Mouse (Mus musculus) cerebellum, postnatal 14 days (tissue): ENCODE measurements around the gene Sptb.
A peak's percentile ranks its signal among the peaks of the same experiment; 100 is the strongest.

ENCODE experiments used
- DNase-seq, 2 experiments: peaks; one replicate each; pipeline ENCODE4 v3.0.0; 2021; ENCODE audit warnings: mixed read lengths in 2 of 2

Gene Sptb

GRCm38 (mm10) chr12:76604546-76604945 lies 105.8 kb downstream of the Sptb start:
- no peak for DNase-seq

- DNase-seq: no peak
These were observed 106.6 kb downstream of the Sptb start for GRCm38 (mm10) chr12:76603779-76604178.

DNA sequence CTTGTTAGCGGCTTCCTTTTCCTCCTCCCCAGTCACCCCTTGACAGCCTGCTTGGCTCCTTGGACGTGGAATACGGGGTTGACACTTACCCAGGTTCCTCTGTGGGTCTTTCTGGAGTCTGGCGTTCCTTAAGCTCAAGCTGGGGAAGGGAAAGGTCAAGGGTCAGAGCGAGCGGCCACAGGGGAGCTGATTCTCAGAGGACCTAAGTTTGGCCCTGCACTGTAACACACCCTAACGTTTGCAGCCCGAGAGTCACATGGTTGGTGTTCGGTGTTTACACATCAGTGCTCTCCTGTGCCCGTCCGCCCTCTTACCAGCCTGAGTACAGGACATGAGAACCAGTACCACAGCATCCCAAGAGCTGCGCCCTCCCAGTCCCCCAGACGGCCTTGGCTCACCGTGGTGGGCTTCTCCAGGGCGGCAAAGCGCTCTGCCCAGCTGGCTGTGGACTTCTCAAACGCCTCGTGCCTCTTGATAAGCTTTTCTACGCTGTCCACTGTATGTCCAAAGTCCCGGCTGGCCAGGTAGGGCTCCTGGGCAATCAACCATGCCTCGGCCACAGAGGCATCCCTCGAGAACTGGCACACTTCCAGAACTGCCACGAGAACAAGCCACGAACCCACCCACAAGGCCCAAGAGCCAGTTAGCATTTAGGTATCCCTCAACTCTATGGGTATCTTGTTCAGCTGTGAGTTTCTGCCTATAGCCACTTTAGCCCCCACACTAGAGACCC lies 112.0 kb downstream of the Sptb start:
- DNase-seq: no peak

DNA sequence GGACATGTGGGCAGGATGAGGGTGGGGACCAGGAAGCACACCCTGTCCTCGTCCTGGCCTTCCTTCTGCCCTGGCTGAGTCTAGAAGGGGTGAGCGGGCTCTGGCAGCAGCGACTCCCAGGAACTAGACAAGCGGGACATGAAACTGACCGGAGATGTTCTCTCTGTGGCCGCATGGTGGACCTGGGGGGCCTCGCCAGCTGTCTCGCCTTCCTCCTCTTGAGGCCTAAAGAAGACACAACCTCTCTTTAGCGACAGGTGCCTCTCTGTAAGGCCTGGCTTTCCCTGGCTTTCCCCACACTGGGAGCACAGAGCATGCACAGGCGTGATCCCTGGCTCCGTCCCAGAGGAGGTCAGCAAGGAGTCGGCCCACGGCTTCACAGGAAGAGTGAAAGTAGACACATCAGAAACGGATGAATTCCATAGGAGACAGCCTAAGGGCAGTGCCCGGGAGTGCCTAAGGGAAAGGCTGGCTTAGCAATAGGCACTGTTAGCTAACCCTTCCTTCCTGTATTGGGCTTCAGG lies 112.7 kb downstream of the Sptb start:
- peak; percentile 61 to 62 for DNase-seq

- DNase-seq: peak; percentile 85 to 92
These were observed 113.9 kb downstream of the Sptb start for GRCm38 (mm10) chr12:76596292-76597023.

GRCm38 (mm10) chr12:76595830-76596229 lies 114.5 kb downstream of the Sptb start:
- no peak for DNase-seq

DNA sequence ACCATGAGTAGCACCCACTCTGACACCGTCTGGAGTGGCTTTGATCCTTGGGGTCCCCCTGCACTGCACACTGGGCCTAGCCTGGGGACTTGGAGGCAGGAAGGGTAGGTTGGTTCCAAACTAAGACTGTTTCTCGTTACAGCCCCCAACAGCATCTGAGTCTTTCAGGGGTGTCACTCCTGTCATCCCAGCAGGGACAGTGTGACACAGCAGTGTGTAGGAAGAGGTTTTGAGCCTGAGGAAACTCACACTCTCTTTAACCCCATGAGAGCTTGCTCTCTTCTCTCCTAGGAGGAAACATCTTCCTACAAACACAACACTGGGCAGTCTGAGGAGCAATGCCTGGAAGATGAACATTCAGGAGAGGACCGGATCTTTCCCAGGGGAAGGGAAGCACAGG lies 115.8 kb downstream of the Sptb start:
- DNase-seq: no peak

DNA sequence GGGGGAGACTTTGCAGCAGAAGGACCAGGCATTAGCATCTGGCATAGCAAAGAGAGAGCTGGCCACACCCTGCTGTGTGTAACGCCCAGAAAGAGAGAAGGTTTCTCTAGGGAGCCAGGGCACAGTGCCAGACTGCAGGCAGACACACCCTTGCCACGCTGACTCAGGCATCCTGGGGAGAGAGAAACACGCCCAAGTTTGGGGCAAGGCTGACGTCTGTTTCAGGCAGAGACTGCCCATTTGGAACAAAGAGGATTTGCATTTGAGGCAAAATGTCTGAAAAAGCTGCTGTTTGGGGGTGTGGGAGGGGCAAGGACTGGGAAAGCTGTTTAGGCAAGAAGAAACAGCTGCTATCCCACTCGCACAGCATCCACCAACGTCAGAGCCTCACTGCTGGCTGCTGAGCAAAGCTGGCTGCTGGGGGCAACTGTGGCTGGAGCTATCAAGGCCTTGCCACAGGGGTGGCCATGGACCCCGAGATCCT lies 116.5 kb downstream of the Sptb start:
- peak in 1 of 2 experiments; percentile 68 for DNase-seq

DNA sequence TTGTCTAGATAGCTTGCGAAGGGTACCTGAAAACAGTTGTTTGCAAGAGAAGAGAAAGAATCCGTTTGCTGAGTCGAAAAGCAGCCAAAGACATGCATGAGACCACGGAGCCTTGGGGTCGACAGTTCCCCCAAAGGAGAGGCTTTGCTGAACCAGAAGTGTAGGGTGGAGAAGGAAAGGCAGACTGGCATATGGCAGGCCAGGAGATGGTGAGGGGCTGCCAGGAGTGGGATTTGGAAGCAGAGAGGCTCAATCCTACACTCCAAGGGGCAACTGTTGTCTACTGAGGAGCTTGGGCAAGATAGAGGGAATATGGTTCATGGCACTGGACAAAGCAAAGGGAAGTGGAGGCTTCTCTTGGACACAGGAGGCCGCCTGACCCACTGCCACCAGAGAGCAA lies 117.1 kb downstream of the Sptb start:
- DNase-seq: no peak

DNA sequence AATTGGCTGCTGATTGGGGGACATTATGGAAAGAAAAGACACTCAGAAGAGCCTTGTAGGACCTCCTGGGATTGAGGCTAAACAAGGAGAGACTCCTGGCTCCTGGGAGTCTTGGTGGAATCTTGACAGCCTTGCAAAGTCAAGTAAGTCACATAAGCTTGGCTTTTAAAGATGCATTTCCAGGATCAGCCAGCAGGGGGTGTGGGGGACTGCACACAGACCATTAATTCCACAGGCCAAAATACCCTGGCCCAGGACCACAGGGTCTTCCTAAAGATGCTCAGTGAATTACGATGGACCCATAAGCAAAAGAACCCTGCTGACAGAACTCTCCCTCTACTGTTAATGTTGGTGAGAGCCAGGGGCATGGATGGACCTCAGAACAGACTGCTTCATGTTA lies 118.1 kb downstream of the Sptb start:
- DNase-seq: peak; percentile 70 to 84

DNA sequence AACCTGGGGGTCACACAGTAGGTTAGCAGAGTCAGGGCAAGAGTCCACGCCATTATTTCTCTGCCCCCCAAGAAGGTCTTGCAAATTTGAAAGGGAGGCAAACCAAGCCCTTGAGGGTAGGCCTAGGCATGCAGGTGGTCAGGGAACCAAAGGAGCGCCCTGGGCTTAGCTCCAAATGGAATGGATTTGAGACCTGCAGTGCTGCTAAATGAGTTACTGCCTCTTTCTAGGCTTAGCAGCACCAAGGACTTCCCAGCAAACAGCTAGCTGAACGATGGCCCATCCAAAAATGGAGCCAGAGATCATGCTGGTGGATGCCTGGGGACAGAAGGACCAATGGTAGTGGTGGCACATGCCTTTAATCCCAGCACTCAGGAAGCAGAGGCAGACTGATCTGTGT lies 119.3 kb downstream of the Sptb start:
- DNase-seq: peak in 1 of 2 experiments; percentile 65

- DNase-seq: no peak
These were observed 120.8 kb downstream of the Sptb start for GRCm38 (mm10) chr12:76589531-76589930.

GRCm38 (mm10) chr12:76587357-76587756 lies 123.0 kb downstream of the Sptb start:
- DNase-seq: no peak

GRCm38 (mm10) chr12:76585028-76585427 lies 125.3 kb downstream of the Sptb start:
- no peak for DNase-seq

DNA sequence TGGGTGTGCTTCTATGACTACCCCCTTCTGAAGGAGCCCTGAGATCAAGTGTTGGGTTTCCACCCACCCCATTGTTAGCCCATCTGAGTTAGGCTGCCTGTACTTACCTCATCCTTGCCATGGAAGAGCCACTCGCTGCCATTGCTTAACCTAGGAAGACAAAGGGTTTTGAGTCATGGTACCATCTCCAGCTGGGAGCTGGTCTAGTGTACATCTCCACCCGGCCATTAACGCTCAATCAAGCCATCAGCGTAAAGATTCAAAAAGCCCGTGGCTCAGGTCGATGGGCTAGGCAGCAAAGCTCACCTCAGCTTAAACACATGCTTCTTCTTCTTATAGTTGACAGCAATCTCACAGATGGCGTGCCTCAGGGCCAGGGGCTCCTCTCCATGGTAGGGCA lies 126.9 kb downstream of the Sptb start:
- no peak for DNase-seq

- peak; percentile 76 for DNase-seq
These were observed 127.5 kb downstream of the Sptb start for GRCm38 (mm10) chr12:76582841-76583240.

DNA sequence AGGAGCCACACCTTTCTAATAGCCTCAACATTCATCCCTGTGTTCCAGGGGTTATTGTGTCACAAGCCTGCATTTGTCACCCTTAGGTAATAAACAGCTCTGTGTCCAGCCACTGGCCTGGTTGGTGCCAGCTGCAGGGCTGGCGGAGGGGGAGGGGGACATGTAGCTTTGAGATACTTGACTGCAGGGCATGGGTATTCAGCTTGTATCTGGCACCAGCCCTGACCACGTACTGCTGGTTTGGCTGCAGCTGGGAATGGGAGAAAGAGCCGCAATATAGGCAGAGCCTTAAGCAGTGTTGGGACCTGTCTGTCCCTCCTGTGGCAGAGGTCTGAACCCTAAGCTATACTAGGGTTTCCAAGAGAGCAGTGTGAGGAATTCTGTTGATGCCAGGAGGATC lies 128.2 kb downstream of the Sptb start:
- no peak for DNase-seq

GRCm38 (mm10) chr12:76579806-76580205 lies 130.5 kb downstream of the Sptb start:
- DNase-seq: no peak

DNA sequence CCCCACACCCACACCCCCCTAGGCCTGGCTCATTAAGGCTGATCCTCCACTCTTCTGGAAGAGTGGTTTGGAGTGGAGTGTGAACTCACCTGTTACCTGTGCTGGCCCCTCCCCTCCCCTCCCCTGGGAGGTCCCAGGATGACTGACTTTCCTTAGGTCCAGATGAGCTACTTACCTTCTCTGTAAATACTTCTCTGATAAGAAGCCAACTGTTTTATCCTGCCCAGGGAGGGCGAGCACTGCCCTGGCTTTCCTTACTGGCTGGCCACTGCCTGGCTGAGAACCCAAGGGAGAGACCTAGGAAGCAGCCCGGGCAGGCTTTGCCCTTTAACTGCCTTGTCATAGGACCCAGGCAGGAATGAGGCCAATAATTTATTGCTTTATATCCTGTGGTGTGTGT lies 131.9 kb downstream of the Sptb start:
- DNase-seq: no peak

GRCm38 (mm10) chr12:76577858-76578257 lies 132.5 kb downstream of the Sptb start:
- no peak for DNase-seq

DNA sequence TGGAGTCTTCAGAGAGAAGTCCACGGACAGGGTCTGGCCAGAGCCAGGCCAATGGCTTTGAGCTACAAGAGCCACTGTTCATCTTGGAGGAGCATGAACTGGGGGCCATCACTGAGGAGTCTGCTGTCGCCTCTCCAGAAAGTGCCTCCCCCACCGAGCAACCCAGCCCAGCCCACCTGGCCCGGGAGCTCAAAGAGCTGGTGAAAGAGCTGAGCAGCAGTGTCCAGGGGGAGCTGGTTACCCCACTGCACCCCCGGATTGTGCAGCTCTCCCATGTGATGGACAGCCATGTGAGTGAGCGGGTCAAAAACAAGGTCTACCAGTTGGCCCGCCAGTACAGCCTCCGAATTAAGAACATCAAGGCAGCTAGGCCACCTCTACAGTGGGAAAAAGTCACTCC lies 133.5 kb downstream of the Sptb start:
- DNase-seq: no peak

GRCm38 (mm10) chr12:76576061-76576460 lies 134.3 kb downstream of the Sptb start:
- DNase-seq: no peak

DNA sequence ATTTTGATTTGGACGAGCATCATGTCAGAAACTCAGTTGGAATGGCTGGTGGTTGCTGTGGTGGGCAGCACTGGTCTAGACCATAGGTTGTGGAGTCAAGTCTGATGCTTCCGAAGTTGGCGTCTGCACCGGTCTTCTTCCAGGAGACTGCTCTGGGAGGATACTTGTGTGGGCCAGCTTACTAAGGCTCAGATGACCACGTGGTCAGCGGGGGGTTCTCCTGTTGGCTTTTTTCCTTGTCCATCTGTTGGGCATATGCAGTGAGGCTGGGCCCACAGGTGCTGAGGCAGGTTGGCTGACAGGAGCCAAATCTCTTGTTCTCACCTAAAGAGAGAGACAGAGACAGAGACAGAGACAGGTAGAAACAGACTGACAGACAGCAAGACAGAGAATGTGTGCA lies 135.5 kb downstream of the Sptb start:
- DNase-seq: peak; percentile 93

GRCm38 (mm10) chr12:76573381-76573780 lies 137.0 kb downstream of the Sptb start:
- no peak for DNase-seq
